Mouse (Mus musculus): ENCODE data around the gene Pole. TPM values are rescaled to one million over a fixed set of nuclear protein-coding genes. Genes with fewer than 3 reads are reported as not detected.

The Pole gene
- polyA plus RNA-seq, 1 experiment from 2014 or later: 6.1 TPM

- no peak overlapping the region for H3K4me2 ChIP-seq
- peaks cover 13% of the 10 kb centered on the region for H3K27me3 ChIP-seq (replicated peaks)
- no peak overlapping the region for H3K9ac ChIP-seq (replicated peaks)
- ATAC-seq (ENCODE audit: low FRiP score): no peak
- H3K4me1 ChIP-seq: peaks cover 16% of the 10 kb centered on the region
- H3K4me3 ChIP-seq (replicated peaks): no peak overlapping the region
- no peak overlapping the region for H3K27ac ChIP-seq (replicated peaks)
- WGBS: 86% methylated on average over 4 of the region's 4 CpGs
- H3K36me3 ChIP-seq: no peaks in the 10 kb centered on the region
- no peaks in the 10 kb centered on the region for H3K9me3 ChIP-seq (replicated peaks)
Observed at GRCm38 (mm10) chr5:110345553-110345952, 59.4 kb downstream of the Pole start.

GRCm38 (mm10) chr5:110347006-110347405, 60.9 kb downstream of the Pole start:
- Histone ChIP-seq H3K4me3 (replicated peaks) (no peak overlapping the region), H3K9me3 (replicated peaks) (no peaks in the 10 kb centered on the region), H3K4me1 (peaks cover 15% of the 10 kb centered on the region), H3K9ac (replicated peaks) (no peak overlapping the region), H3K27me3 (replicated peaks) (peaks cover 8% of the 10 kb centered on the region), H3K4me2 (no peak overlapping the region), H3K27ac (replicated peaks) (no peak overlapping the region), H3K36me3 (no peaks in the 10 kb centered on the region)
- no peak for ATAC-seq (ENCODE audit: low FRiP score)
- WGBS: 84% methylated on average over 8 of the region's 8 CpGs

GRCm38 (mm10) chr5:110354716-110355115, 68.6 kb downstream of the Pole start:
- no peak overlapping the region for H3K4me3 ChIP-seq (replicated peaks)
- no peak for ATAC-seq (ENCODE audit: low FRiP score)
- no peak overlapping the region for H3K27ac ChIP-seq (replicated peaks)
- peaks cover 12% of the 10 kb centered on the region for H3K4me1 ChIP-seq
- H3K4me2 ChIP-seq: no peak overlapping the region
- no peaks in the 10 kb centered on the region for H3K9me3 ChIP-seq (replicated peaks)
- no peak overlapping the region for H3K9ac ChIP-seq (replicated peaks)
- H3K27me3 ChIP-seq (replicated peaks): 0 out of 2 replicates have a peak, but pooled peaks cover 9% of the 10 kb centered on the region
- H3K36me3 ChIP-seq: no peaks in the 10 kb centered on the region
- 19% methylated on average over 7 of the region's 7 CpGs for WGBS

- Histone ChIP-seq H3K4me2 (no peak overlapping the region), H3K4me3 (replicated peaks) (no peak overlapping the region), H3K27me3 (replicated peaks) (0 out of 2 replicates have a peak, but pooled peaks cover 9% of the 10 kb centered on the region), H3K9ac (replicated peaks) (no peak overlapping the region), H3K36me3 (no peaks in the 10 kb centered on the region), H3K4me1 (peaks cover 12% of the 10 kb centered on the region), H3K27ac (replicated peaks) (0 out of 2 replicates have a peak overlapping the region, but pooled peaks have one; percentile 33), H3K9me3 (replicated peaks) (no peaks in the 10 kb centered on the region)
- 15% methylated on average over 9 of the region's 9 CpGs for WGBS
- ATAC-seq (ENCODE audit: low FRiP score): peak; percentile 76
Observed at GRCm38 (mm10) chr5:110357531-110358179, 71.5 kb downstream of the Pole start.

GRCm38 (mm10) chr5:110361465-110361864, 75.4 kb downstream of the Pole start:
- H3K36me3 ChIP-seq: peaks cover 5% of the 10 kb centered on the region; the same call in 1 of the 2 replicates
- no peak for ATAC-seq (ENCODE audit: low FRiP score)

GRCm38 (mm10) chr5:110362813-110363178, 76.7 kb downstream of the Pole start:
- peak overlapping the region; percentile 44 for H3K4me3 ChIP-seq (replicated peaks)
- H3K27ac ChIP-seq (replicated peaks): peak overlapping the region; percentile 60; the same call in 1 of the 2 replicates
- H3K27me3 ChIP-seq (replicated peaks): no peaks in the 10 kb centered on the region
- no peaks in the 10 kb centered on the region for H3K9me3 ChIP-seq (replicated peaks)
- peak overlapping the region; percentile 43 for H3K9ac ChIP-seq (replicated peaks)
- 4% methylated on average over 28 of the region's 28 CpGs for WGBS
- peaks cover 14% of the 10 kb centered on the region for H3K36me3 ChIP-seq
- peak overlapping the region; percentile 90 for H3K4me2 ChIP-seq
- ATAC-seq (ENCODE audit: low FRiP score): no peak; the same call in 1 of the 2 replicates
- peaks cover 20% of the 10 kb centered on the region for H3K4me1 ChIP-seq

More at GRCm38 (mm10) chr5:110361465-110361864, 75.4 kb downstream of the Pole start:
- H3K27ac ChIP-seq (replicated peaks): no peak overlapping the region
- H3K27me3 ChIP-seq (replicated peaks): no peaks in the 10 kb centered on the region
- peaks cover 23% of the 10 kb centered on the region for H3K4me1 ChIP-seq
- no peak overlapping the region for H3K4me3 ChIP-seq (replicated peaks)
- H3K9ac ChIP-seq (replicated peaks): no peak overlapping the region
- no peaks in the 10 kb centered on the region for H3K9me3 ChIP-seq (replicated peaks)
- no peak overlapping the region for H3K4me2 ChIP-seq
- WGBS: 90% methylated on average over 6 of the region's 6 CpGs

- Histone ChIP-seq H3K36me3 (peaks cover 17% of the 10 kb centered on the region), H3K9me3 (replicated peaks) (no peaks in the 10 kb centered on the region), H3K27ac (replicated peaks) (peak overlapping the region; percentile 60), H3K4me2 (peak overlapping the region; percentile 90), H3K9ac (replicated peaks) (peak overlapping the region; percentile 43), H3K4me1 (peaks cover 15% of the 10 kb centered on the region), H3K4me3 (replicated peaks) (peak overlapping the region; percentile 44), H3K27me3 (replicated peaks) (no peaks in the 10 kb centered on the region)
- 4% methylated on average over 68 of the region's 72 CpGs for WGBS
- peak; percentile 87 for ATAC-seq (ENCODE audit: low FRiP score)
Observed at GRCm38 (mm10) chr5:110363179-110363821, 77.2 kb downstream of the Pole start.

- Histone ChIP-seq H3K9ac (replicated peaks) (peak overlapping the region; percentile 43; the same call in 1 of the 2 replicates), H3K27me3 (replicated peaks) (no peaks in the 10 kb centered on the region), H3K36me3 (peaks cover 23% of the 10 kb centered on the region), H3K9me3 (replicated peaks) (no peaks in the 10 kb centered on the region), H3K4me3 (replicated peaks) (peak overlapping the region; percentile 44), H3K4me1 (peaks cover 15% of the 10 kb centered on the region), H3K4me2 (peak overlapping the region; percentile 90), H3K27ac (replicated peaks) (peak overlapping the region; percentile 60; the same call in 1 of the 2 replicates)
- no peak; the same call in 1 of the 2 replicates for ATAC-seq (ENCODE audit: low FRiP score)
- 26% methylated on average over 10 of the region's 11 CpGs for WGBS
Observed at GRCm38 (mm10) chr5:110363822-110364545, 77.9 kb downstream of the Pole start.

GRCm38 (mm10) chr5:110376802-110377433, 90.8 kb downstream of the Pole start:
- Histone ChIP-seq H3K27ac (replicated peaks) (no peak overlapping the region), H3K27me3 (replicated peaks) (no peaks in the 10 kb centered on the region), H3K4me2 (no peak overlapping the region), H3K4me3 (replicated peaks) (no peak overlapping the region), H3K9me3 (replicated peaks) (no peaks in the 10 kb centered on the region), H3K9ac (replicated peaks) (no peak overlapping the region), H3K4me1 (peaks cover 4% of the 10 kb centered on the region; the same call in 1 of the 2 replicates), H3K36me3 (peaks cover 62% of the 10 kb centered on the region)
- peak; percentile 20; the same call in 1 of the 2 replicates for ATAC-seq (ENCODE audit: low FRiP score)
- WGBS: 50% methylated on average over 8 of the region's 8 CpGs

- H3K9ac ChIP-seq (replicated peaks): no peak overlapping the region
- H3K27ac ChIP-seq (replicated peaks): no peak overlapping the region
- peaks cover 59% of the 10 kb centered on the region for H3K36me3 ChIP-seq
- 29% methylated on average over 20 of the region's 20 CpGs for WGBS
- no peak overlapping the region for H3K4me2 ChIP-seq
- no peak overlapping the region for H3K4me3 ChIP-seq (replicated peaks)
- H3K4me1 ChIP-seq: peaks cover 4% of the 10 kb centered on the region; the same call in 1 of the 2 replicates
- ATAC-seq (ENCODE audit: low FRiP score): peak; percentile 34; the same call in 1 of the 2 replicates
- H3K9me3 ChIP-seq (replicated peaks): no peaks in the 10 kb centered on the region
- H3K27me3 ChIP-seq (replicated peaks): no peaks in the 10 kb centered on the region
Observed at GRCm38 (mm10) chr5:110378181-110378583, 92.1 kb downstream of the Pole start.

- H3K36me3 ChIP-seq: peaks cover 50% of the 10 kb centered on the region
- no peak overlapping the region for H3K9ac ChIP-seq (replicated peaks)
- H3K27ac ChIP-seq (replicated peaks): no peak overlapping the region
- 91% methylated on average over 15 of the region's 15 CpGs for WGBS
- peaks cover 7% of the 10 kb centered on the region; the same call in 1 of the 2 replicates for H3K4me1 ChIP-seq
- H3K4me3 ChIP-seq (replicated peaks): no peak overlapping the region
- no peaks in the 10 kb centered on the region for H3K9me3 ChIP-seq (replicated peaks)
- H3K27me3 ChIP-seq (replicated peaks): no peaks in the 10 kb centered on the region
- peak; percentile 26; the same call in 1 of the 2 replicates for ATAC-seq (ENCODE audit: low FRiP score)
- H3K4me2 ChIP-seq: no peak overlapping the region
Observed at GRCm38 (mm10) chr5:110379086-110379485, 93.0 kb downstream of the Pole start.
